Mouse (Mus musculus) neural tube, embryonic 13.5 days (tissue): ENCODE measurements around the gene Otulin. TPM values are rescaled to one million over a fixed set of nuclear protein-coding genes. Genes with fewer than 3 reads are reported as not detected.

Experiments
- ATAC-seq: fragments of 200-750 bp; cut with Nextera tagmentation; 2 replicates; pipeline ENCODE4 v1.8.0; 2017; ENCODE audit warnings: low read depth, mild to moderate bottlenecking, moderate TSS enrichment, moderate library complexity
- H3K27ac ChIP-seq: fragments of 300-500 bp; sonication (generic); replicated peaks from 2 replicates; pipeline ENCODE4 v1.5.1; 2015; ENCODE audit warnings: moderate library complexity, mild to moderate bottlenecking, inconsistent platforms
- H3K27me3 ChIP-seq: fragments of 300-500 bp; sonication (generic); 2 replicates; pipeline ENCODE4 v1.6.1; 2015; ENCODE audit warnings: mild to moderate bottlenecking, inconsistent platforms
- H3K36me3 ChIP-seq: fragments of 300-500 bp; sonication (generic); 2 replicates; pipeline ENCODE4 v1.6.1; 2015; ENCODE audit warnings: mild to moderate bottlenecking, inconsistent platforms
- H3K4me1 ChIP-seq: fragments of 300-500 bp; sonication (generic); replicated peaks from 2 replicates; pipeline ENCODE4 v1.6.1; 2015; ENCODE audit warnings: inconsistent platforms
- H3K4me2 ChIP-seq: fragments of 300-500 bp; sonication (generic); 2 replicates; pipeline ENCODE4 v1.6.1; 2015; ENCODE audit warnings: inconsistent platforms, mild to moderate bottlenecking, moderate library complexity
- H3K4me3 ChIP-seq: fragments of 300-500 bp; sonication (generic); 2 replicates; pipeline ENCODE4 v1.5.1; 2015; ENCODE audit warnings: mild to moderate bottlenecking, inconsistent platforms
- H3K9ac ChIP-seq: fragments of 300-500 bp; sonication (generic); 2 replicates; pipeline ENCODE4 v1.6.1; 2015; ENCODE audit warnings: moderate library complexity, mild to moderate bottlenecking, inconsistent platforms
- H3K9me3 ChIP-seq: fragments of 300-500 bp; sonication (generic); 2 replicates; pipeline ENCODE4 v1.6.1; 2016; ENCODE audit warnings: inconsistent platforms
- WGBS: fragments of 180-500 bp; shearing (Covaris S2); methylation state at CpG from one replicate; pipeline ENCODE4 v1.1.7; 2015; 5-methylcytosine and 5-hydroxymethylcytosine counted together
- polyA plus RNA-seq: library from polyadenylated mRNA; unstranded; fragments of >200 nt; fragmentation: Nextera tagmentation; extraction: Ambion mirVana; gene quantifications from 2 replicates; pipeline ENCODE4 v1.2.1, GENCODE M21; 2015

The Otulin gene
- polyA plus RNA-seq = 24.6 and 31.7 TPM in 2 replicates

DNA sequence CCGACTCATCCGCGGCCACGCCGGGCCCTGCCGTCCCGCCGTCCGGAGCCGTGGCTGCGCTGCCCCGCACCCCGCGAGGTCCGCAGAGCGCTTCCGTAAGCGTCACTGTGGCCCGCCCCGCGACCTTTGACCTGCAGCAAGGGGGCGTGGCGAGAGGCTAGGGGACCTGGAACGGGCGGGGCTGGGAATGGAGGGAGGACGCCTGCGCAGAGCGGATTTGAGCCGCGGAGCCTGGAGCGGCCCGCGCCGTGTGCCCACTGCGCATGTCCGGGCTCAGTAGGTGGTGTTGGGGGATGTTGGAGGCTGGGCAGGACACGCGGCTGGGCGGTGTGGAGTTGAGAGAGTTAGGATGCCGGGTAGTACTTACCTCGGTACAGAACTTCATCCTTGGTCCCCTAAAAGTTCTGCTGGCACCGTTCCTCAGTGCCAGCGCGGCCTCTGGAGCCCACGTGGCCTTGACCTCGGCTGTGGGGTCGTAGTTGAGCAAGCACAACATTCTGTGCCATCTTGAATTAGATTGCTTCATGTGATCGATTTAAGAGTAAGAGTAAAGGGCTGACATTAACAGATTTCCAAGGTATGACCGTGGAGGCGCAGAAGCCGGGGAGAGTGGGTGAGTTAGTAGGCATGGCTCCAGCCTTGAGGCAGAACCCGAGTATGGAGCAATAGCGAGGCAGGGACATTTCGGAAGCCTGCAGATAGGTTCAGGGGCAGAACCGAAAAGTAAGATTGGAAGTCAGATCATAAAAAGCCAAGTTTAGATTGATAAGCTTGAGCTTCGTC is at the start of gene Otulin:
Gene Otulin, minus strand, starts transcription at position 93 of the 783 bp plus-strand sequence.
- Histone ChIP-seq H3K4me2 (peak within 1 kb of the TSS; percentile 85), H3K27ac (peak within 1 kb of the TSS; percentile 76), H3K4me3 (peak within 1 kb of the TSS; percentile 88), H3K9ac (peak within 1 kb of the TSS; percentile 84), H3K27me3 (no peaks in the 10 kb centered on the region), H3K9me3 (no peaks in the 10 kb centered on the region), H3K36me3 (peaks cover 10% of the 10 kb centered on the region), H3K4me1 (peaks cover 31% of the 10 kb centered on the region)
- ATAC-seq = peak; percentile 98
- WGBS = 7% methylated on average over 48 of the region's 56 CpGs

- WGBS = 84% methylated on average over 9 of the region's 9 CpGs
- Histone ChIP-seq H3K36me3 (no peaks in the 10 kb centered on the region), H3K27me3 (peaks cover 3% of the 10 kb centered on the region; the same call in 1 of the 2 replicates), H3K9me3 (no peaks in the 10 kb centered on the region), H3K4me3 (no peak overlapping the region), H3K9ac (no peak overlapping the region), H3K4me2 (no peak overlapping the region), H3K27ac (no peak overlapping the region), H3K4me1 (peaks cover 18% of the 10 kb centered on the region; the same call in 1 of the 2 replicates)
- ATAC-seq = no peak
These were observed 48.0 kb upstream of the Otulin start for GRCm38 (mm10) chr15:27678511-27678910.

DNA sequence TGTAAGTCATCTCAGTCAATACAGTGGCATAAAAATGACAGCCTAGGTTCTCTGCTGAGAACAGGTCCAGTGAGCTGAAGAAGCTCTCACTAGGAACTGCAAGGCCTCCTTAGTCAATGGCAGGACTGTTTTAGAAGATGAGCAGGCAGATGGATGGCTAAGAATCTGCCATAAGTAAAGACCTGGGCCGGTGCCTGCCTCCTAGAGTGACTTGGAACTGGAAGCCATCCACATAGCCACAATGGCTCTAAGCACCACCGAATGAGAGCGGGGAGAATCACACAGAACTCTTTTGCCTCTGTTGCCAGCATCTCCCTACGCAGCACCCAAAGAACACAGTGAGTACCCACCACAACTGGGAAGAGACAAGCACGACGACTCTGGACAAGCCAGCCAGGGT is 47.3 kb upstream of the Otulin start:
- no peaks in the 10 kb centered on the region for H3K9me3 ChIP-seq
- no peak overlapping the region for H3K9ac ChIP-seq
- H3K36me3 ChIP-seq = no peaks in the 10 kb centered on the region
- no peak for ATAC-seq
- no peak overlapping the region for H3K4me2 ChIP-seq
- H3K27ac ChIP-seq = no peak overlapping the region
- H3K4me3 ChIP-seq = no peak overlapping the region
- peaks cover 18% of the 10 kb centered on the region; the same call in 1 of the 2 replicates for H3K4me1 ChIP-seq
- WGBS = 91% methylated on average over 6 of the region's 6 CpGs
- H3K27me3 ChIP-seq = peaks cover 3% of the 10 kb centered on the region; the same call in 1 of the 2 replicates

DNA sequence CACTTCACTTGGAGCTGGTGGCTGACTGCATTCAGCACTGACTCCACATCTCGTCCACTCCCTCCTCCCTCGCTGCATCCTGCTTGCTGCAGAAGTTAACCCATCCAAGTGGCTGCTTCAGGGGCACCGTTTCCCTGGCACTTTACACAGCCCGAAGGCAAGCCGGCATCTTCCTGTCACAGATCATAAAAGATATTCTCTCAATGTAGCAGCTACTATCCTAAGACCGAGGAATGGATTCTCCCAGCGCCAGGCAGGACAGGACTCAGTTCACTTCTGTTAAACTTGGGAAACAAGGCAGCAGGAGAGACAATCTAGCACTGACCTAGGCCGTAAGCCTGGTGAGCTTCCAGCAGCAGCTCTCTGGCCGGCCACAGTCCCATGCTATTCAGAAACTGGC is 45.7 kb upstream of the Otulin start:
- no peak overlapping the region for H3K4me2 ChIP-seq
- no peaks in the 10 kb centered on the region for H3K9me3 ChIP-seq
- H3K27ac ChIP-seq = no peak overlapping the region
- peaks cover 22% of the 10 kb centered on the region for H3K4me1 ChIP-seq
- WGBS = 68% methylated on average over 9 of the region's 9 CpGs
- H3K36me3 ChIP-seq = no peaks in the 10 kb centered on the region
- no peak overlapping the region for H3K9ac ChIP-seq
- no peak for ATAC-seq
- H3K27me3 ChIP-seq = peaks cover 3% of the 10 kb centered on the region; the same call in 1 of the 2 replicates
- no peak overlapping the region for H3K4me3 ChIP-seq

DNA sequence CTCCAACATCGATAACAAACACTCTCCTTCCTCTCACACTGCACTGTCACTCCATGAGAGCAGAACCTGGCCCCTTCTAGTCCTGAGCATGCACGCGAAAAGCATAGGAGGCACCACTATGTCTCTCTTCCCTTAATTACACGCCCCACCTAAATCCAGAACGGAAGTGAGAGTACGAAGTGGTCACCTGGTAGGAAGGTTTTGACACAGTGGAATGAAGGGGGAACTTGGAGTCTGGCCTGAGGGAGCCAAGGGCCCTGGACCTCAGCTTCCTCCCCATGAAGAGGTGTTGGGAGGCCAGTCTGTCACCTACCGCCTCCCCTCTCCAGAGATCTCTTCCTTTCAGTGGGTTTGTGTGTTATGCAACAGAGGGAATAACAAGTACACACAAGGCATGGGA is 44.6 kb upstream of the Otulin start:
- H3K27me3 ChIP-seq = peaks cover 3% of the 10 kb centered on the region; the same call in 1 of the 2 replicates
- H3K36me3 ChIP-seq = no peaks in the 10 kb centered on the region
- H3K9ac ChIP-seq = no peak overlapping the region
- H3K4me3 ChIP-seq = no peak overlapping the region
- H3K4me1 ChIP-seq = peaks cover 16% of the 10 kb centered on the region
- H3K4me2 ChIP-seq = no peak overlapping the region
- WGBS = 95% methylated on average over 7 of the region's 7 CpGs
- ATAC-seq = no peak
- H3K27ac ChIP-seq = no peak overlapping the region
- no peaks in the 10 kb centered on the region for H3K9me3 ChIP-seq

GRCm38 (mm10) chr15:27674041-27674440 is 43.5 kb upstream of the Otulin start:
- 83% methylated on average over 6 of the region's 6 CpGs for WGBS
- ATAC-seq = no peak
- H3K4me3 ChIP-seq = no peak overlapping the region
- H3K27ac ChIP-seq = no peak overlapping the region
- H3K4me1 ChIP-seq = peaks cover 16% of the 10 kb centered on the region
- H3K9ac ChIP-seq = no peak overlapping the region
- H3K27me3 ChIP-seq = no peaks in the 10 kb centered on the region
- H3K4me2 ChIP-seq = no peak overlapping the region
- H3K36me3 ChIP-seq = no peaks in the 10 kb centered on the region
- no peaks in the 10 kb centered on the region for H3K9me3 ChIP-seq

- Histone ChIP-seq H3K27me3 (no peaks in the 10 kb centered on the region), H3K9ac (no peak overlapping the region), H3K9me3 (no peaks in the 10 kb centered on the region), H3K36me3 (no peaks in the 10 kb centered on the region), H3K4me1 (peaks cover 16% of the 10 kb centered on the region), H3K4me2 (no peak overlapping the region), H3K4me3 (no peak overlapping the region), H3K27ac (no peak overlapping the region)
- no peak for ATAC-seq
- 93% methylated on average over 6 of the region's 6 CpGs for WGBS
These were observed 42.7 kb upstream of the Otulin start for GRCm38 (mm10) chr15:27673151-27673550.

- no peak overlapping the region for H3K27ac ChIP-seq
- ATAC-seq = no peak
These were observed 41.8 kb upstream of the Otulin start for GRCm38 (mm10) chr15:27672259-27672658.

GRCm38 (mm10) chr15:27671612-27672245 is 41.2 kb upstream of the Otulin start:
- 93% methylated on average over 10 of the region's 10 CpGs for WGBS
- ATAC-seq = no peak
- Histone ChIP-seq H3K9me3 (no peaks in the 10 kb centered on the region), H3K27ac (no peak overlapping the region), H3K9ac (no peak overlapping the region), H3K27me3 (no peaks in the 10 kb centered on the region), H3K4me3 (no peak overlapping the region), H3K4me1 (peaks cover 14% of the 10 kb centered on the region), H3K36me3 (no peaks in the 10 kb centered on the region), H3K4me2 (no peak overlapping the region)

More at GRCm38 (mm10) chr15:27672259-27672658, 41.8 kb upstream of the Otulin start:
- Histone ChIP-seq H3K27me3 (no peaks in the 10 kb centered on the region), H3K4me2 (no peak overlapping the region), H3K9me3 (no peaks in the 10 kb centered on the region), H3K4me3 (no peak overlapping the region), H3K36me3 (no peaks in the 10 kb centered on the region), H3K4me1 (peaks cover 16% of the 10 kb centered on the region), H3K9ac (no peak overlapping the region)
- 66% methylated on average over 8 of the region's 8 CpGs for WGBS

DNA sequence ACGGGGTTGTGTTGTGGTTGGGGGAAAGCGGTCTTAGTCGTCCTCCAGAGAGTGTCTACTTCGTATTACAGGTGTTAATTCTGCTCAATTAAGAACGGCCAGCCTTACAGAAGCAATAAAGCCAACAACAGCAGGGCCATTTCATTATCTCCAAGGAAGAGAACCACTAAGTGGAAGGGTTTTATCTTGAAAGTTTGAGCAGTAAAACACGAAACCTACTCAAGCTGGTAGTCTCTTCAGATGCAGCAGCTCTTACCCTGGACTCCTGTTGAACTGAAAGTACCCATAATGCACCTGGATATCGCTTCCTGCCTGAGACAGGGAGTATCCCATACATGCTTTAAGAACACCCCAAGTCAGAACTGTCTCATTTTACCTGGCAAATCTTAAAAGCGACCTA is 40.2 kb upstream of the Otulin start:
- Histone ChIP-seq H3K4me2 (no peak overlapping the region), H3K4me1 (peaks cover 9% of the 10 kb centered on the region), H3K36me3 (no peaks in the 10 kb centered on the region), H3K27ac (no peak overlapping the region), H3K4me3 (no peak overlapping the region), H3K9me3 (no peaks in the 10 kb centered on the region), H3K27me3 (no peaks in the 10 kb centered on the region), H3K9ac (no peak overlapping the region)
- WGBS = 73% methylated on average over 8 of the region's 8 CpGs
- no peak for ATAC-seq

DNA sequence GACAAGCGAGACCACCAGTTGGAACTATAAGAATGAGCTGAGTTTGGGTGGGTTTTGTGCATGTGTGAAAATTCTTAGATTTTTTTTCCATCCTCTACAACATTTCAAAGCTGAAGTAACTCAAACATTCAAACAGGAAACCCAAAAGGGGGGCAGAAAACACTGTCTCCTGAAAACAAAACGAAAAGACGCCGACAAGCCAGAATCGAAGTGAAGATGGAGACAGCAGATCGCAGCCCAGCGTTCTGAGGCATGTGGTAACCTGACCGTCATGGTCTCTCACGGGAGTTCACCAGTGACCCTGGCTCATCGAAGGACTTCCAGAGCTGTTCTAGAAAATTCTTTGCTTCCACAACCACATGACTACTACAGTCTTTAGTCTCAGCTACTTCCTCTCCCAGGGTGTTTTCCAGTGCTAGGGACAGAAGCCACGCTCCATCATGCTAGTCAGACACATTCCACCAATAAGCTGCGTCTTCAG is 39.5 kb upstream of the Otulin start:
- no peak overlapping the region for H3K9ac ChIP-seq
- no peaks in the 10 kb centered on the region for H3K27me3 ChIP-seq
- H3K9me3 ChIP-seq = no peaks in the 10 kb centered on the region
- ATAC-seq = no peak
- H3K27ac ChIP-seq = no peak overlapping the region
- no peak overlapping the region for H3K4me2 ChIP-seq
- H3K36me3 ChIP-seq = no peaks in the 10 kb centered on the region
- peaks cover 14% of the 10 kb centered on the region for H3K4me1 ChIP-seq
- 83% methylated on average over 12 of the region's 12 CpGs for WGBS
- no peak overlapping the region for H3K4me3 ChIP-seq

DNA sequence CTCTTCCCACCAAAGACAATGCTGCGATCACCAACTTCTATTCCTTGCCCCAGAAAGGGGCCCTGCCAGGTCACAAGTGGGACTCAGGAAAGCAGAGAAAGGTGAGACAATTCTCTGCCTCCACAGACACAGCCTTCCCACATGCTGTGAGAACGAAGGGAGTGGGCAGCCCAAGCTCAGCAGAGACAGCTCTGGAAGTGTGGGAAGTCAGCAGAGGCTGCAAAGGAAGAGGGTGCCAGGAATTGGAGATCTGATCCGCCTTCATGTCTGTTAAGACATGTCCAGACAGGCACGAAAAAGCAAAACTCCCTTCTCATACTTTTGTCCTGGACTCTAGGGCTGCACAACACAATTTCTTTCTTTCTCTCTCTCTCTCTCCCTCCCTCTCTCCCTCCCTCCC is 38.8 kb upstream of the Otulin start:
- H3K9ac ChIP-seq = no peak overlapping the region
- peaks cover 14% of the 10 kb centered on the region for H3K4me1 ChIP-seq
- ATAC-seq = no peak
- H3K36me3 ChIP-seq = no peaks in the 10 kb centered on the region
- H3K27me3 ChIP-seq = no peaks in the 10 kb centered on the region
- 86% methylated on average over 4 of the region's 4 CpGs for WGBS
- H3K4me3 ChIP-seq = no peak overlapping the region
- H3K9me3 ChIP-seq = no peaks in the 10 kb centered on the region
- no peak overlapping the region for H3K27ac ChIP-seq
- H3K4me2 ChIP-seq = no peak overlapping the region
